Mouse (Mus musculus) macrophage (primary cell): ENCODE results near the gene Bcl11b. TPM values are rescaled to one million over a fixed set of nuclear protein-coding genes. Genes with fewer than 3 reads are reported as not detected.

Experiments
- H3K27ac ChIP-seq: fragments of 350-480 bp; formaldehyde crosslinking; 2 replicates; pipeline ENCODE4 v1.9.0; 2021
- H3K36me3 ChIP-seq: fragments of 350-480 bp; formaldehyde crosslinking; 2 replicates; pipeline ENCODE4 v1.9.0; 2021; ENCODE audit errors: inconsistent target
- H3K4me3 ChIP-seq: fragments of 350-480 bp; formaldehyde crosslinking; 2 replicates; pipeline ENCODE4 v1.9.0; 2021; ENCODE audit errors: inconsistent target
- H3K79me2 ChIP-seq: fragments of 350-480 bp; formaldehyde crosslinking; 2 replicates; pipeline ENCODE4 v1.9.0; 2021; ENCODE audit errors: inconsistent target
- WGBS: methylation state at CpG from one replicate; pipeline ENCODE4 v1.1.7; 2026; ENCODE audit warnings: inconsistent platforms; ENCODE audit not compliant: missing documents; 5-methylcytosine and 5-hydroxymethylcytosine counted together
- polyA plus RNA-seq: library from polyadenylated mRNA; stranded (reverse); fragments of 250-400 nt; gene quantifications from 3 replicates; pipeline ENCODE4 v1.2.4, GENCODE M21; 2018; ENCODE audit warnings: inconsistent platforms
- total RNA-seq, 78 experiments: library from RNA; depleted of rRNA; stranded (reverse); fragments of 250-400 nt; gene quantifications; 1 replicate in 9 of 78; 2 replicates in 24 of 78; 3 replicates in 43 of 78; 4 replicates in 2 of 78; pipeline ENCODE4 v1.2.4; 2018; ENCODE audit warnings: inconsistent platforms in 56 of 78

Gene Bcl11b
- under 1 TPM in 1 of 26 experiments, not detected in 25; 0.19 TPM for total RNA-seq (2018; cell fraction: chromatin; rRNA removed)
- not detected for total RNA-seq (2018; cell fraction: cytosol; rRNA removed)
- under 1 TPM in 1 of 26 experiments, not detected in 25; 0.10 TPM for total RNA-seq (2018; cell fraction: nucleus; rRNA removed)
- not detected in 3 replicates for polyA plus RNA-seq

DNA sequence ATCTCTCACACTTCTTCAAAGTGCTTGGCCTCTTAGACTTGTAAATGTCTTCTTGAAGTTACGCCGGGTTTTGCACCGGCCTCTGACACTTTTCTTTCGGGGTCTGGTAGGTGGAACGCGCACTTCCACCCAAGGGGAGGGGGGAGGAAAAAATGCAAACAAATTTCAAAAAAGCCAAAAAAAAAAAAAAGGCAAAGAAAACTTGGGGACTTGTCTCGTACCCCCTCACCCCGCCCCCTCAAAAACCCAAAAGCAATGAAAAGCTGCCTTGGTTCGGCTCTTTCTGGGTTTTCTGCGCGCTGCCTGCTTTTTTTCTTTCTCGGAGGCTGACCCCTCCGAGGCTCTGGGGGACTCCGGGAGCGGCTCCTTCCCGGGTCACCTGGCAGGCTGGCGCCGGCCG lies at the start of gene Bcl11b:
Gene Bcl11b, minus strand, starts transcription at position 120 of the 400 bp plus-strand sequence.
- Histone ChIP-seq H3K4me3 (no peak within 1 kb of the TSS), H3K79me2 (no peaks in the 10 kb centered on the region), H3K36me3 (no peaks in the 10 kb centered on the region), H3K27ac (no peak within 1 kb of the TSS)
- WGBS: 4% methylated on average over 19 of the region's 19 CpGs

DNA sequence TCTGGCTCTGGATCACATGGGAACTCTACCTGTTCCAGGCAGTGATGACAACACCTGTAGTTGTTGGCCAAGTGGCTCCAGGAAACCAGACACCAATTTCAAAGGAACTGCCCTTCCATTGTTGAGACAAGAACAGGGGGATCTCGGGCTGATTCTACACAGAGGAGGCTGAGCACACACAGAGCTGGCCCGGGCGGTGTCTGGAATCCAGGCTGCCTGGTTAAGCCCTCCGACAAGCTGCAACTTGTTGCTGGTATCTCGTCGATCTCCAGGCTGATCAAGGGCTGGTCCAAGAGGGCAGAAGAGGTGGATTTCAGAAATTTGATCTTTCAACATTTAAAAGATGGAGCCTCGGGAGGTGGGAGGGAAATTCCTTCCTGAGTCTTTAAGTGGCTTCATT lies 47.6 kb upstream of the Bcl11b start:
- H3K36me3 ChIP-seq: no peaks in the 10 kb centered on the region
- H3K4me3 ChIP-seq: no peak overlapping the region
- 85% methylated on average over 7 of the region's 7 CpGs for WGBS
- no peaks in the 10 kb centered on the region for H3K79me2 ChIP-seq
- no peak overlapping the region for H3K27ac ChIP-seq

DNA sequence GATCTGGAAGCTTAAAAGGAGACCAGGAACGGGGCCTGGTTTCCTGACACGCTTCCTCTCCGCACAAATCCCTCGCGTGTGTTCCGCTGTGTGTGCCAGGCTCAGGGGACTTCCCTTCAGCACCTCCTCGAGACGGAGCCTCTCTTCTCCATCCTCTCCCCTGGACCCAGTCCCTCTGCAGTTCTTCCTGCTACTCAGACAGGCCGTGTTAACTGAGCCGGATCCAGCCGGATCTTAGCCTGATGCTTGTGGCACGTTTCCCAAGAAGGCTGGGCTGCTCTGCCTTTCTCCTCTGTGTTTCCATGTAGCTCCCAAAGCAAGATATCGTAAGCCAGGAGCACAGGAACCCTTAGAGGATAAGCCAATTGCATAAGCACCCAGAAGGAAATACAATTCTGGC lies 46.2 kb upstream of the Bcl11b start:
- H3K79me2 ChIP-seq: no peaks in the 10 kb centered on the region
- no peak overlapping the region for H3K27ac ChIP-seq
- no peak overlapping the region for H3K4me3 ChIP-seq
- no peaks in the 10 kb centered on the region for H3K36me3 ChIP-seq
- WGBS: 40% methylated on average over 13 of the region's 13 CpGs

DNA sequence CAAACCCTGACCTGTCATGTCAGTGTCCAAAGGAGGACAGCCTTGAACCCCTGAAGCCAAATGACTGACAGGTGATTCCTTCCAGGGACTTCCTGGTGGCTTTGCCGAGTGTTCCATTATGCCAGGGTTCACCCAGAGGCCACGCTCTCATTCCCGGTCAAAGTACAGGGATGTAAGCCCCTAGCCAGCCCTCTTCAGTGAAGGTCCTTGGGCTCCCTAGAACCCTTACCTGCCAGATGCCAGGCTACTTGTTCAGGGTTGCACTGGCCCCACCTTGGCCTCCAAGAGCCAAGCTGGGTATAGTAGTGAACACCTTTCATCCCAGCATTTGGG lies 38.8 kb upstream of the Bcl11b start:
- 90% methylated on average over 3 of the region's 3 CpGs for WGBS
- Histone ChIP-seq H3K27ac (no peak overlapping the region), H3K79me2 (no peaks in the 10 kb centered on the region), H3K36me3 (no peaks in the 10 kb centered on the region), H3K4me3 (no peak overlapping the region)

DNA sequence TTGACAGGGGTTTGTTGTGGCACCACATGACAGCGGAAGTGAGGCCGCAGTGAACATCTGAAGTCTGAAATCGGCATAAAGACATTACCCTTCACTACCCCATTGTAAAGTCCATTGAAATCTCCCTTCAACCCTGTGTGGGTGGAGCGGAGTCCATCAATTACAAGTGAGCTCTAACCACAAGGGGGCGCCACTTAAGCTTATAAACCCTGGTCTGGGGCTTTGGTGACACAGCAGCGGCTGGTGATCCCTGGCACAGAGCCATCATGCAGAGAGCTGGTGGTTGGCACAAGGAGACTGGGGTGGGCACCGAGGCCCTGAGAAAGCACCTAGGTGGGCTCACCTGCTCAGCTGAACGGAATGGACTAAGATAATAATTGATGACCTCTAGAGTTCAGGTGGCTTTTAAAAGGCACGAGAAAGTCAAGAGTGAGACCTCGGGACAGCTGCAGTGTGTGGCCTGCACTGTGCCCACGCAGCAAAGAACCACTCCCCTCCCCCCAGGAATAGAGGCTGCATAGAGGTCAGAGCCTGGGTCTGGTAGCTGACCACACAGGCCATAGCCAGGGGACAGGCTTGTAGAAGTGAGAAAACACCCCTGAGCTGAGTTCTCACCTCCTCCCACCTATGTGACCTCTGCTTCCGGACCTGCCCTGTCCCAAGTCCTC lies 38.3 kb upstream of the Bcl11b start:
- WGBS: 39% methylated on average over 12 of the region's 12 CpGs
- no peaks in the 10 kb centered on the region for H3K36me3 ChIP-seq
- H3K4me3 ChIP-seq: no peak overlapping the region
- H3K27ac ChIP-seq: no peak overlapping the region
- no peaks in the 10 kb centered on the region for H3K79me2 ChIP-seq

DNA sequence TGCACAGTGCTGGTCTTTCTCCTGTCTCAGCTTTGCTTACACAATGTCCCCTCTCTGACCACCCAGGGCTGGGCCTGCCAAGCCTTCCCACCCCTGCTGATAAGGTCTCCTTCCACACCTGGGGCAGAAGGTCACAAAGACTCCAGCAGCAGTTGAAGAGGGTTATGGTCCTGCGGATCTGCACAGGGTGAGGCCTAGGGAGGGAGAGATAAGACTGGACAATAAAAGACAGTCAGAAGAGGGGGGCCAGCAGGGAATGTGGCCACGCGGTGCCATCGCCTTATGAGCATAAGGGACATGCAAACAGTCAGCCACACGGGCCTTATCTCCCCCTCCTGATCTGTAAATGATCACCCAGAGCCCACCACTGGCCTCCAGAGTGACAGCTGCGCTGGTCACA lies 34.0 kb upstream of the Bcl11b start:
- Histone ChIP-seq H3K79me2 (no peaks in the 10 kb centered on the region), H3K27ac (no peak overlapping the region), H3K36me3 (no peaks in the 10 kb centered on the region), H3K4me3 (no peak overlapping the region)
- WGBS: 75% methylated on average over 5 of the region's 6 CpGs

DNA sequence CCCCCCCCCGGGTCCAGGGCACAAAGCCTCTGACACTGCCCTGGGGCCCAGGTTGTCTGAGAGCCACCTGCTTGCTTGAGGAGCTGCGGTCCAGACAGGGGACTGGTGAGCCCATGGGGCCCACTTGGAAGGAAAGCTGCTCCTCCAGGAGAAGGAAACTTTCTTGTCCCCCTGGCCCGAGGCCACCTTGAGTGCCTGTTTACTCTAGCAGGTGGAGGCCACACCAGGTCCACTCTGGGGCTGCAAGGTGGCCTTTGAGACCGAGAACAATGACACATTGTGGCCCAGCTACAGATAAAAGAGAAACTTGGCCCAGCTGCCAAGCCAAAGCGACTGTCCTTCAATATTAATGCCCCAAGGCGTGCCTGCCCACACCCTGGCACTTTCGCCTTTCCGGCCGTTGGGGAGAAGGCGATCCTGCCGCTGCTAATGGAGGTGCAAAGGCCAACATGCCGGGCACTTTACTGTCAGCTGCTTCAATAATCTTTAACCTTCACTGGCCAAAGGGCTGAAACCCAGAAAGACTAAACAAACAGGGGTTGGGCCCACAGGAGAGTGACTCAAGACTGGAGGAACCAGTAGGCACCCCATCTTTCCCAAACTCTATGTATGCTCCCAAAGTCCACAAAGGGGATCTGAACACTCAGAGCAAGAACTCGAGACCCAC lies 32.1 kb upstream of the Bcl11b start:
- Histone ChIP-seq H3K4me3 (no peak overlapping the region), H3K79me2 (no peaks in the 10 kb centered on the region), H3K27ac (no peak overlapping the region), H3K36me3 (no peaks in the 10 kb centered on the region)
- 93% methylated on average over 13 of the region's 13 CpGs for WGBS

DNA sequence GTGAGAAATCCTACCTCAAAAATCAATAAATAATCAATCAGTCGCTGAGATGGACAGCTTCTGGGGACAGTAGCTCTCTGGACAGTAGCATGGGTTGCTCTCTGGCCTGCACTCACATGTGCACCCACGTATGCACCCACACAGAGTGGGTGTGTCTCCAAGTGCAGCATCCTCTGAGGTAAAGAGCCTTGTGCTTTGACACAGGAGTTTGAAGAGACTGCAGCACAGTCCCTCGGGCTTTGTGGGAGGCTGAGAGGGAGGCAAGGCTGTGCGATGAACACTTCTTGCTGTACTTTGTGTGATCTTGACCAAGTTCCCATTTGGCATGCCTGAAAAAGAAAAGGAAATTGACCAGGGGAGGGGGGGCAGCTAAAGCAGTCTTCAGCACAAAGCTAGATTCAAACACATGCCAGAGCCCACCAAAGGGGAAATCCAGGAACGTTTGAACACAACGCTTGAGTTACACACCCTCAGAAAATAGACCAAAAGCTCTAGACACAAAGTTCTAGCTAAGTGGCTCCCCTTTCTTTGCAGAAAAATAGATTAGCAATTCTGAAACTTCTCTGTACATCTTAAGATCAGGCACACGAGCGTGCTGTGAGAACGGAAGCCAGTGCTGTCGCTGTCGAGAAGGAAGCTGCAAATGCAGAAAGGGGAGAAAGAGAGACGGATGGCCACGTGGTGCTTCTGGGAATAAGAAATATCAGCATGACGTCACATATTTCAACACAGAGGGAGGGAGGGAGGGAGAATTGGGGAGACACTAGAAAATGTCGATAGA lies 19.6 kb upstream of the Bcl11b start:
- Histone ChIP-seq H3K4me3 (no peak overlapping the region), H3K79me2 (no peaks in the 10 kb centered on the region)
- 69% methylated on average over 15 of the region's 15 CpGs for WGBS

DNA sequence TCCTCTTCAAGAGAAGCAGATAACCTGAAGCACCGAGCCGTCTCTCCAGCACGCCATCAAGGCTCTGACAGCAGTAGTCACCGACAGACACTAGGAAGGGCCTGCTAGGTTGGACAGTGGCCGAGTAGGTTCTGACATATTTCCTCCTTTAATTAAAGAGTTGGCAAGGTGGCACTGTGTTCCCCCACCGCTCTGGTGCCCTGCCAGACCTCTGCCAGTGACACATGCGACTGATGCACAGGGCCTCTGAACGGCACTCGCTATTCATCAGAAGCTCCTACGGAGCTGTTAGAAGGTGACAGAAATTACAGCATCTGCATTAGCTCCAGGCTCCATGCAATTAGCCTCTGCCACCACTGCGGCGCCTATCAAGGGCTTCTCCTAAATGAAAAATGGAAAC lies 8.6 kb upstream of the Bcl11b start:
- no peaks in the 10 kb centered on the region for H3K79me2 ChIP-seq
- H3K36me3 ChIP-seq: no peaks in the 10 kb centered on the region
- H3K27ac ChIP-seq: no peak overlapping the region
- WGBS: 85% methylated on average over 12 of the region's 12 CpGs
- no peak overlapping the region for H3K4me3 ChIP-seq

More for the DNA sequence above, 19.6 kb upstream of the Bcl11b start:
- H3K27ac ChIP-seq: no peak overlapping the region
- H3K36me3 ChIP-seq: no peaks in the 10 kb centered on the region

DNA sequence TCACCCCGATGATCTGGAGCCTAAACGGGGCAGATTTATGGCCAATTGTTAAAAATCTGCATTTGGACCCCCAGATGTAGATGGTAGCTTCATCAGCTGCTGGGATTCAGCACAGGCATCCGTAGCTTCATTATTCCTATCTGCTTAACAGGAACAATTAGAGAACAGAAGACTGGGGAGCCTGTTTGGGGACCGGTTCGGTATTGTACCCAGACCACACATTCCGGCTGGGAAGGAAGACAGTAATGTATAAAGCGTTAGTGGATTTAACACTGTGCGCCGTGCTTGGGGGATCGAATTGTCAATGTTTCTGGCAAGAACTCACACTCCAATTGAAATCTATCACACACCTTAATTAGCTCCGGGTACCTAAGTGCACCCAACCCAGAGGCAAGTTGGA lies 6.9 kb upstream of the Bcl11b start:
- no peaks in the 10 kb centered on the region for H3K36me3 ChIP-seq
- no peak overlapping the region for H3K4me3 ChIP-seq
- H3K27ac ChIP-seq: no peak overlapping the region
- WGBS: 64% methylated on average over 10 of the region's 11 CpGs
- no peaks in the 10 kb centered on the region for H3K79me2 ChIP-seq

DNA sequence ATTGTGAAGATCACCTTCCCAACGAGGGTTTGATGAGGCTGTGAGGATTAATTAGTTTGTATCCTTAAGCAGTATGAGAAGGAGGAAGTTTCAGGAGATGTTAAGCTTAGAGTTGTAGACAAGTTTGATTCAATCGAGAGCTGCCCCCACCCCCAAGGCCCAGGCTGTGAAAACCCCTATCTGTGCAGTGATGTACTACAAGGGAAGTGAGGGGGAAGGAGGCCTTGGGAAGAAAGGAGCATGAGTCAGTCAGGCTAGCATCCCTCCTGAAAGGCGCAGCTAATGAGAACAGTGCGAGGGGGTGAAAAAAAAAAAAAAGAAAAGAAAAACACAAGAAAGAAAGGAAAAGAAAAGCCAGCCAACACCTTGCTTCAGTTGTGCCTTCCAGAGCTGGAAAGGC lies 5.8 kb upstream of the Bcl11b start:
- Histone ChIP-seq H3K36me3 (no peaks in the 10 kb centered on the region), H3K4me3 (no peak overlapping the region), H3K27ac (no peak overlapping the region), H3K79me2 (no peaks in the 10 kb centered on the region)
- 23% methylated on average over 2 of the region's 4 CpGs for WGBS

DNA sequence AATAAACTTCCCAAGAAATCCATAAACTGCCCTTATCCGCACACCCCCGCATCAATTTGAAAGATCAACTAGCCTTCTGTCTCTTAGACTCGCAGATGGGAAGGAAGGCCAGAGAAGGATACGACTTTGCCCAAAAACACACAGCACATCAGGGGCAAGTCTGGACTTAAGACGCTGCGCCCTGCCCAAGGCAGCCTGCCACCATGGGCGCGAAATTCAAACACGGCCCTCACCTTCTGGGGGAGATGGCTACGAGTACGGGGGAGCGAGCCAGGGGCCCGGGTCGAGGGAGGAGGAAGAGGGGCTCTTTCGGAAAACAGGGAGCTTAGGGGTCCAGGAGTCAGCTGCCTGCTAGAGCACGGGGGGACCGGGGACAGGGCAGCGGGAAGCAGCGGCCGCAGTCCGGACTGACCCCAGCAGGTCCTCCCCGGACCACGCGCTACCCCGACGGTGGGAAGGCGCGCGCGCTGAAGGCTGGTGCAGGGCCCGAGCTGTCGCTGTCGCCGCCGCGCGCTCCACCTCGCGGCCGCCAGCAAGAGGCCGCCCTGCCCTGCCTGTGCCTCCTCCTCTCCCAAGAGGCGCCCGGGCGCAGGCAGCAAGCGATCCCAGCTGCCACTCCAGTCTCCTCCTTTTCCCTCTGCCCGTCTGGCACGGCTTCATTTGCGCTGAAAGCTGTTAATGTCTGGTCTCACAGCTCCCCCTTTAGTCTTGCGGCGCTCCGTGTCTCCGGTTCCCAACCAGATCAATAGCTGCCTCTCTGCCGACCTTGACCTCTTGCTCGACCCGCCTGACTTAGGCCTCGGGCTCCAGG lies 2.6 kb upstream of the Bcl11b start:
- no peak overlapping the region for H3K4me3 ChIP-seq
- WGBS: 3% methylated on average over 56 of the region's 56 CpGs
- no peaks in the 10 kb centered on the region for H3K79me2 ChIP-seq
- no peak overlapping the region for H3K27ac ChIP-seq
- H3K36me3 ChIP-seq: no peaks in the 10 kb centered on the region

DNA sequence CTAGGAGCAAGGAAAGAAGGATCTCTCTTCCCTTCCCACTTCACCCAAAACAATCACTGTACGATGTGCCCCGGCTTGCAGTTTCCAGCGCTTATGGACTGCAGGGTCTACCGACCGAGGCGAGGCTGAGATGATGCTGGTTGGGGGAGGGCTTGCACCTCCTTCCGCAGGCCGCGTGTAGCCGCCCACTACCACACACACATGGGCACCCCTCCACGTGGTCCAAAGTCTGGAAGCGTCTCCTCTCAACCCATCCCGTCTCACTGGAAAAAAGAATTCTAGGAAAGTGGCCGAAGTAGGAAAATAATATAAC lies 2.0 kb upstream of the Bcl11b start:
- 15% methylated on average over 14 of the region's 14 CpGs for WGBS
- Histone ChIP-seq H3K79me2 (no peaks in the 10 kb centered on the region), H3K4me3 (no peak overlapping the region), H3K36me3 (no peaks in the 10 kb centered on the region), H3K27ac (no peak overlapping the region)

DNA sequence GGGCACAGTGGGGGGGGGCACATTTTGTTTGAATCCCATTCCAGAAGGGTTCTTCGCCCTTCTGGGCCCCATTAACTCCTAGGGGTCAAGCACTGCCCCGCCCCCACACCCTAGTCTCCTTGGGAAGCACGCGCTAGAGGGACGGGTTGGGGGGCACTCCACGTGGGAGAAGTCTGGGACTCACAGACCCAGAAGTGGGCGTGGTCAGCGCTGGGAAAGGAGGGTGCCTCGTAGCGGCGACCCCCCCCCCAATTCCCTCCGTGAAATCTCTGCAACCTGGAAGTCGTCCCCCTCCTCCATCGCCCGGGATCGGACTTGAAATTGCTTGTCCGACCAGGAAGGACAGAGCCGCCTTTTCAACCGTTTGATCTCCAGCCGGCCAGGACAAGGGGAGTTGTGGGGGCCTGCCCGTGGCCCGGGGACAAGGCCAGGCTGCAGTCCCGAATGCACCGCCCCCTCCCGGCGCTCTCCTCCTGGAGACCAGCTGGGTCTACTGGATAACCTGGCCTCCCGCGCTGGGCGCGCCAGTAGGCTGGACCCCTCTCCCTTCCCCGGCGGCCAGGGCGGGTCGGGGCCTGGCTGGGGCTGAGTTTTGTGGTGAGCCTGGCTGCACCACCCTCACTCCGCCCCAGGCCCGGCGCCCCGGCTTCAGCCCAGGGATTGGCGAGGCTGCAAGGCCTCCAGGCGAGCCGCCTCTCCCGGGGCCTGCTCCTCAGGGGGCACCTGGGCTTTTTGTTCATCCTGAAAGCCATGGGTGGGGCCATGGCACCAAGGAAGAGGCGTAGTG lies 1.5 kb upstream of the Bcl11b start:
- Histone ChIP-seq H3K4me3 (no peak overlapping the region), H3K36me3 (no peaks in the 10 kb centered on the region), H3K79me2 (no peaks in the 10 kb centered on the region), H3K27ac (no peak overlapping the region)
- WGBS: 7% methylated on average over 30 of the region's 43 CpGs
